Mouse (Mus musculus): ENCODE data around the gene Fzr1.
A peak's percentile ranks its signal among the peaks of the same experiment; 100 is the strongest.

The Fzr1 gene

DNA sequence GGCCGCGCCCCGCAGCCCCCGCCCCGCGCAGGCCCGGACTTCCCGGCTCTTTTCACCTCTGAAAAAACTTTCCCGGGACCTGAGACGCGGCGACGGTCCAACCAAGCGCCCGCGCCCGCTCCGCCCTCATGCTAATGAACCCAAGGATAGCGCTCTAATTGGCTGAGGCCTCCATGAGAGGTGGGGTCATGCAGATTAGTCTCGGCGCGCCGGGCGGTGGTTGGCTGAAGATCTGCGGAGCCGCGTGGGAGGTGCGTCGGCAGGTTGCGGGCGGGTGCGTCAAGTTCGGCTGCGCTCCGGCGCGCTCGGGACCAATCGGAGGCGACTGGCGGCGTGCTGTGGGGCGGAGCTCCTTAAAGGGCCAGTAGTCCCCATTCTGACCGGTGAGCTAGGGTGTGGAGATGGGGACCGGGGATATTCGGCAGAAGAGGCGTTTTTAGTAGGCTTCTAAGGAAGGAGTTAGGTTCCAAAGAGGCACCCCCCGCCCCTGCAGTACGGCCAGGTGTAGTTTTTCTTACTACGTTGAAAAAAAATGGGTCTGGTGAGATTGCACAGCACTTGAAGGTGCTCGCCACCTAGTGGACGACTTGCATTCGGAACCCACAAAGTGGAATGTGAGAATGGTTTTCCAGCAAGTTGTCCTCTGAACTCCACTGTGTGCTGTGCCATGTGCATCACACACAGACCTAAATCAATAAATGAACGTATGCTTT is 27.8 kb downstream of the Fzr1 start, which contains the start of gene Hmg20b:
Gene Hmg20b, minus strand, starts transcription at position 130 of the 713 bp plus-strand sequence.
- DNase-seq = peak; percentile 99

DNA sequence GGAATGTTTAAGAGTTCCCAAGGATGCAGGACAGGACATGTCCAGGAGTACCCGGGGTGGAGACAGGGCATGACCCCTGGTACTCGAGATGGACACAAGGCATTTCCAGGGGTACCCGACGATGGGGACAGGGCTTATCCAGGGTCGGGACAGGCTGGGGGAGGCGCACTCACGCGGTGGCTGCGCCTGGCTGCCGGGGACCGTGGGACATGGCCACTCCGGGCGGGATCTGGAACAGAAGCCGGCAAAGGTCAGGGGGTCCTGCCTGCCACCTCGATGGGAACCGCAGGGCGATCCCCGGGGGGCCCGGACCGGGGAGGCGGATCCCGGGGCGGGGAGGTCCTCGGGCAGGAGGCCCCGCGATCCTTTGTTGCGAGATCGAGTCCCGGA is 28.4 kb downstream of the Fzr1 start:
- no peak for DNase-seq

DNA sequence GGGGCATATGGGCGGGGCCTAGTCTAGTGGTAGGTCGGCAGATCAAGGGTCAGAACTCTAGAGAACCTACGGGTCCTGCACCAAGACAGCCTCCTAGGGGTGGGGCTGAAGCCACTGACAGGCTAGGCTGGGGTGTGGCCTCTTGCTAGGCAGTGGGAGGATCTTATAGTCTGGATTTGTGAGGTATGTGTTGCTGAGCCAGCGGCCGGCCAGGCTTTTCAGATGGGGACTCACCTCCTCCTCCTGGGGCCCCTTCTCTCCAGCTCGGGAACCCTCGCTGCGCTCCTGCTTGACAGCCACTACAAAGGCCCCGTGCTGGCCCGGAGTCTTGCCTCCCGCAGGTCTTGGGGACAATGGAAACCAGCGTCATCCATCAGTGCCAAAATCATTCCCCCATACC is 29.2 kb downstream of the Fzr1 start:
- peak; percentile 63 for DNase-seq

DNA sequence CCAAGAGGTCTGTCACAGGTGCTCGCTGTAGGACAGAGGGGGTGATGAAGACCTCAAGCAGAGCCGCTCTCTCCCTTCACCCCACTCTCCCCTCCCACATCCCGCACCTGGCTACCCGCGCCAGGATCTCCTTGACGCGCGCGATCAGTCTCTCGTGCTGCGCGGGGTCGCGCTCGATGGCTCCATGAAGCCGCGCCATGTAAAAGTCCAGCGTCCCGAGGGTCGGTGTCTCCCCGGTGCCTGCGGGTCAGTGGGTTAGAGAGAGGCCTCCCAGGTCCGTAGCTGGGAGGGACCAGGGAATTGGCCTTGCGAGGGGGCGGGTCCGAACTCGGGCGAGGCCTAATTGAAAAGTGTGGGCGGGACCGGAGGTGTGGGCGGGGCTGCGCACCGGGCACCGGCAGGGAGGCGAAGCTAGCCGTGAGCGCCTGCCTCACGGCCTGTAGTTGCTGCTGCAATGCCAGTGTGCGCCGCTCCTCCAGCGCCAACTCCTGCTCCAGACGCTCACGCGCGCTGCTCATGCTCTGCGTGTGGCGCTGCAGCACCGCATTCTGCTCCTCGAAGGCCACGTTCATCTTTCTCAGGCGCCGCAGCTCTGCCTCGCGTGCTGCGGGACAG is 31.8 kb downstream of the Fzr1 start:
- DNase-seq = peak; percentile 80

DNA sequence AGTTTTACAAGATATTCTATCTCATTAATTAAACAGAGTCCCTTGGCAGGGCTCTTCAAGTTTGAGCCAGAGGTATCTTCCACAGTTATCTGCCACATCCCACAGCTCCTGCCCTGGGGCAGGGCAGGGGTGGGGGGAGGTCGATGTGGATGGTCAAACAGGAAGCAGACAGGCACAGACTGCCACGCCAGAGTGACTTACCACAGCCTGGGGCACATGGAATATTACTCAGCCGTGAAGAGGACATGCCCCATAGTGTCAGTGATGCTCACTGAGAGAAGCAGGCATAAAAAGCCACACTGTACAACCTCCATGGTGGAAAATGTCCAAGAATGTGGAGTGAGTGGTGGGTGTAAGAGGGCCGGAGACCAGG is 33.2 kb downstream of the Fzr1 start:
- no peak for DNase-seq

DNA sequence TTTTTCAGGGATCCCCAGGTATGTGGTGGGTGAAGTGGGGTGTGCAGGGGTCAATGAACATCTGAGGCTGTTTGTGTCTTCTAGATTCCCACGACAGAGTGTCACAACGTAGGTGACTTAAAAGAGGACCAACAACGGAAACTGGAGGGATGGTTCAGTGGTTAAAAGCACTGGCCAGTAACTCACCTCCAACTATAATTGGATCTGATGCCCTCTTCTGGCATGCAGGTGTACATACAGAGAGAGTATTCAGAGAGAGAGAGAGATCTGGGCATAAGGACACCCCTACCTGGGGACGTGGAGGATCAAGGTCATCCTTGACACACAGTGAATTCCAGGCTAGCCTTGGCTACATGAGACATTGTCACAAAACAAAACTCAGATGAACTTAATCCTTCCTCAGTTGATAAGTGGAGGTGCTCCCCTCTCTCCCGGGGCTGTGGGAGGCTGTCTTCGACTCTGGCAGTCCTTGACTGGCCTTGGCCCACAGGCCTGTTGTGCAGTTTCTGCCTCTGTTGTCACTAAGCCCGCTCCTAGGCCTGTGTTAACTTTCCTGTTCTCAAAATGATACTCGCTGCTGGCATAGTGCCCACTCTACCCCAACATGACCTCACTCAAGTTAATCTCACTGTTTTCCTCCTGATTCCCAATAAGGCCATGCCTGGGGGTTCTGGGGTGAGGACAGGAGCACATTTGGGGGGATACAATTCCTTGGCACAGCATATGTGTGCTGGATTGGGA is 33.7 kb downstream of the Fzr1 start:
- no peak for DNase-seq

DNA sequence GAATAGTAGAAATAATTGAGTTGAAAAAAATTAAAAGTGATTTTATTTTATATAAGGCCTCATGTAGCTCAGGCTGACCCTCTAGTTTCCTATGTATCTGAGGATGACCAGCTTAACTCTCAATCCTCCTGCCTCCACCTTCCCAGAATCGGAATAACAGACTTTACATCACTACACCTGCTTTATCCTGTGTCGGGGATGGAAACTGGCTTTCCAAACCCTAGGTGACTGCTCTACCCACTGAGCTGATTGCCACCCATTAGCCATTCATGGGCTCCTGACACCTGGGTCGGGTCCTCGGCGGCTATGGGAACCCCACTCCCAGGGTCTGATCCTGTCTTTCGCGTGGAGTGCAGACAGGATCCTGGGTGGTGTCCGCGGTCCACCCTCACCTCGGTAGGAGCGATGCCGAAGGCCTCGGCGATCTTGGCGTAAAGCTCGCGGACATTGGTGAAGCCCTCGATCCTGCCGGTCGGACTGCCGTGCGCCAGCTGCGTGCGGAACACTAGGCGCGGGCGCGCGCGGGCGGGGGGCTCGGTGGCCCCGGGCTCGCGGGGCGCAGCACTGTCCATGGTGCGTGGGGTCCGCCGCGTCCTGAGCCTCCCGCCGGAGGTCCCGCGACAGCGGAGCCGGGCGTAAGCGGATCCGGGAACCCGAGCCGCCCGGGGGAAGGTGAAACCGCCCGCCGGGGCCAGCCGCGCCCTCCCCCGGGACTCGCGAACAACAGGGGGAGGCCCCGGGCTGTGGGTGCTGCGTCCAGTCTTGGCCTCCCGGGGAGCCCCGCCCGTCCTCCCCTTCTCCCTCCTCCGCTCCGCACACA is 35.4 kb downstream of the Fzr1 start, which contains the start of gene Gipc3:
Gene Gipc3, minus strand, starts transcription at position 581 of the 820 bp plus-strand sequence.
- DNase-seq = no peak

DNA sequence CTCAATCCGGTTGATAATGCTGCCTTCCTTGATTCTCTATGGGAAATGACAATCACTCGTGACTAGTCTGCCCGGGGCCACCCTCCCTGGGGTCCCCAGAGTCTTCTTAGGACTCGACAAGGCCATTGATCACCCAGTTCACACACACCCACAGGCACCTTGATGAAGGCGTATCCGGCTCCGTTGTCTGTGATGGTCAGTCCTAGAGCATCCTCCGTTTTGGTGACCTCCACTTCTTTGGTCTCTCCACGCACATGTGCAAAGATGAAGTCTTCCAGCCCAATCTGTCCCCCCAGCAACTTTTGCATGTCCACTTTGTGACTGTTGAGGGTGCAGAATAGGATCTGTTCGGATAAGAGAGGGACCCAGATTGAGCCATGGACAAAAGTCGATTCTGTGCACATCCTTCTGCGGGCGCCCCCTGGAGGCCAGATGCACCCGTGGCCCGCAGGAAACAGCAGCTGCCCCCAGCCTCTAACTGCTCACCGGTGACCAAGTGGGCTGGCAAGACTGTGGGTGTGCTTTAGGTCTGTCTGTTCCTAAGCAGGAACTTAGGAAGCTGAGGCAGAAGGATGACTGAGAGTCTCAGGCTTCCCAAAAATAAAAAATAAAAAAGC is 36.9 kb downstream of the Fzr1 start:
- DNase-seq = peak; percentile 81

DNA sequence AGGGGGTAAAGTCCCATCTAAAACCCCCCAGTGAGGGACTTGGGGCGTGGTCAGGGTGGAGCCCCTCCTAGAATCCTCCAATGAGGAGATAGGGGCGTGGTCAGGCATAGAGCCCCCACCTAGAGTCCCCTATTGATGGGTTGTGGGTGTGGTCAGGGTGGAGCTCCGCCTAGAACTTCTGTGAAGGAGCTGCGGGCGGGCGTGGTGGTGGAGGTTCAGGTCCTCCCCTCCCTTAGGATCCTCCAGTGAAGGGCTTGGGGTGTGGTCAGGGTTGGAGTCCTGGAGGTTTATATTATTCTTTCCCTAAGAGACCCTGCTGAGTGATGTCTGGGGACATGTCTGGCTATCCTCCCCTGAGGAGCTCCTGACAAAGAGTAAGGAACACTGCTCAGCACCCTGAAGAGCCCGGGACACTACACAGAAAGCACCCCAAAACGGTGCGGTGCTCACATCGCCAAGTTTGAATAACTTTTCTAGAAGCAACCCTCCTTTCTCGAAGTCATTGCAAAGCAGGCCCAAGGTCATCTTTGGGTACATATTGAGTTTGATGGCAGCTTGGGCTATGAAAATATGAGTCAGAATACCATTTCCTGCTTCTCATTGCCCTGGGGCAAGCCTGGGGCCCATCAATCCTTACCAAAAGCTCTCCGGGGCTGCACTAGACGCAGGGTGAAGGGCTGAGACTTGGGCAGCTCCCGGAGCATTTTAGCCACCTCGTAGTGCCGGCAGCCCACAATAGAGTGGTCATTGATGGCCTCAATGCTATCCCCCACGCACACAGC is 37.6 kb downstream of the Fzr1 start:
- DNase-seq = no peak

DNA sequence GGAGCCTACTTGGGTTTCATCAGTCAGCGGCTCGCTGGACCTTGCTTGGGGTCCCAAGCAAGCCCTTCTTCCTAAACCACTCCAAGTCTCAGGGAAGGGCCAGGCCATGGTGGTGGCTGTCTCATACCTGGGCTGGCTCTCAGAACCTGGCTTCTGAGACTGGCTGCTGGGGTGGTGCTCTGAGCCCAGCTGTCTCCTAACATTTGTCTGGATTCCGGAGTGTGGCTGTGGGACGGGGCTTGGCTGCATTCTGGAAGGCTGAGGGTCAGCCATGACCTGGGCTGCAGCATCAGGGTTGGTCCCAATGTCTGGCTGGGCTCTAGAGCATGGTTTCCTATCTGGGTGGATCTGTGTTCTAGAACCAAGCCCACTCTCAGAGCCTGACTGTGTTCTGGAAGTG is 41.8 kb downstream of the Fzr1 start:
- DNase-seq = no peak

DNA sequence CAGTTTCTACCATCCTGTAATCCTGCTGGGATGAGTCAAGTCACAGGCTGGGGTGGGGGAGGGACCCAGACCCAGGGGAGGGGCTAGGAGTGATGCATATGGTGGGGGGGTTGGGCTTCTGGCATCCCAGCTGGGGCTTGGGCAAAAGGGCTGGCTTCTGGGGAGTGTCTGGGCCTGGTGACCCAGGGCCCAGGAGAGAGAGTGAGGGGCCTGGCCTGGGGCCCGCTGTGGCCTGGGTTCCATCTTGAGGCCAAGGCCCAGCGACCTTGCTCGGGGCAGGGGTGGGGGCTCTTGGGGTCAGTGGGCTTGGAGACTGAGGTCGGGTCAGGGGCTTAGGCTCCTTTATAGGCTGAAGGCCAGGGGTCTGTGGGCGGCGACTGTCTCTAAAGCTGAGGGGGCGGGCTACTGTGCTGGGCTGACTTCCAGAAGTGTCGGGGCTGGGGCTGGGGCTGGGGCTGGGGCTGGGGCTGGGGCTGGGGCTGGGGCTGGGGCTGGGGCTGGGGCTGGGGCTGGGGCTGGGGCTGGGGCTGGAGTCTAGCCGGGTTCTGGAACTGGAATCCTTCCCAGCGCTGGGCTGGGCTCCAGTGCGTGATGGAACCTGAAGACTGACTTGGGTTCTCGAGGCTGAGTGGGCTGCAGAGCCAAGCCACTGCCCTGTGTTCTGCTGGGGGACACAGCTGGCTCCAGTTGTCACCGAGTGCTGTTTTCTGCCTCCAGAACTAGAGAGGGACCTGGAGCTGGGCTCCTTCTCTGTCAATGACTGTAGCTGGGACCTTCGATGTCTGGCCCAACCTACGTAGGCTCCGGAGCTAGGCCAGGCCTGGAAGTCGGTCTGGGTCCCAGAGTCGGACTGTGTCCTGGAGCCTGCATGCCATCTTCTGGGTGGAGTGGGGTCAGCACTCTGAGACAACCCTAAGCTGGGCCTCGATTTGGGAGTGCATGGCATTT is 42.6 kb downstream of the Fzr1 start:
- DNase-seq = no peak

DNA sequence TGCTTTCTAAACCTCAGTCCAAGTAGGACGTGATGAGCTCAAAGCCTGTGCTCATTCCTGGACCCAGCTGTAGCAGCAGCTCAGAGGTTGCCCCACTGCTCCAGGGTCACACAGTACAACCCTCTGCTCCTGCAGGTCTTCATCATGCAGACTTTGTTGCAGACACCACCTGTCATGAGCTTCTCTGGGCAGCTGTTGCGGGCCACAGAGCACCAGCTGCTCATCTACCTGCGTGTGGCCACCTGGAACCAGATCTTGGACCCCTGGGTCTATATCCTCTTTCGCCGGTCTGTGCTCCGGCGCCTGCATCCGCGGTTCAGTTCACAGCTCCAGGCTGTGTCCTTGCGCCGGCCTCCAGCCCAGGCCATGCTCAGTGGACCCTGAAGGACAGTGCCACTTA is 44.0 kb downstream of the Fzr1 start:
- no peak for DNase-seq

DNA sequence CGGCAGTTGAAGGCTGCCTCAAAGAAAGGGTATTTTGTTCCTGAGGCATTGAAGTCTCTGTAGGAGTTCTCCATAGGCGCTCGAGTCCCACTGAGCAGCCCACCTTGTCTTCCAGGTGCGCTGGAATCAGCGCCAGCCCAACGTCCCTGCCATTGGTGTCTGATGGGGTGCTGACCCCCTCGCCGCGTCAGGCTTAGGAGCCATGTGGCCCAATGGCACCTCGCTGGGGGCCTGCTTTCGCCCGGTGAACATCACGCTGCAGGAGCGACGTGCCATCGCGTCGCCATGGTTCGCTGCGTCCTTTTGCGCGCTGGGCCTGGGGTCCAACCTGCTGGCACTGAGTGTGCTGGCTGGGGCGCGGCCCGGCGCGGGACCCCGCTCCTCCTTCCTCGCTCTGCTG is 46.0 kb downstream of the Fzr1 start:
- DNase-seq = no peak

DNA sequence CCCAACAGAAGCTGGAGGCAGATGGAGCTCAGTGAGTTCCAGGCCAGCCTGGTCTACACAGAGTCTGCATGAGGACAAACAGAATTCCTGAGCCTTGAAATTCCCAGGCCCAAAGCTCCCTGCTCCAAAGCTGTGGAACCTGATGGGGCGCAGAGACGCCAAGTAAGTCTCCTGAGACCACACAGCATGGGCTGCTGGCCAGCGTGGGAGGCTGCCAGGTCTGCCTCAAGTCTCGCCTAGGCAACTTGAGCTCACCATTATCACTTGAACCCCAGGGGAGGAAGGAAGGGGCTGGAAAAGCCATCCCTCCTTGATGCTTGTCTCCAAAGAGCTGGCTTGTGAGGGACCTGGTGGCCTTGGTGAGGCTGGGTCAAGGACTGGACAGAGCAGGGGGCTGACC is 48.3 kb downstream of the Fzr1 start:
- DNase-seq = peak; percentile 39

DNA sequence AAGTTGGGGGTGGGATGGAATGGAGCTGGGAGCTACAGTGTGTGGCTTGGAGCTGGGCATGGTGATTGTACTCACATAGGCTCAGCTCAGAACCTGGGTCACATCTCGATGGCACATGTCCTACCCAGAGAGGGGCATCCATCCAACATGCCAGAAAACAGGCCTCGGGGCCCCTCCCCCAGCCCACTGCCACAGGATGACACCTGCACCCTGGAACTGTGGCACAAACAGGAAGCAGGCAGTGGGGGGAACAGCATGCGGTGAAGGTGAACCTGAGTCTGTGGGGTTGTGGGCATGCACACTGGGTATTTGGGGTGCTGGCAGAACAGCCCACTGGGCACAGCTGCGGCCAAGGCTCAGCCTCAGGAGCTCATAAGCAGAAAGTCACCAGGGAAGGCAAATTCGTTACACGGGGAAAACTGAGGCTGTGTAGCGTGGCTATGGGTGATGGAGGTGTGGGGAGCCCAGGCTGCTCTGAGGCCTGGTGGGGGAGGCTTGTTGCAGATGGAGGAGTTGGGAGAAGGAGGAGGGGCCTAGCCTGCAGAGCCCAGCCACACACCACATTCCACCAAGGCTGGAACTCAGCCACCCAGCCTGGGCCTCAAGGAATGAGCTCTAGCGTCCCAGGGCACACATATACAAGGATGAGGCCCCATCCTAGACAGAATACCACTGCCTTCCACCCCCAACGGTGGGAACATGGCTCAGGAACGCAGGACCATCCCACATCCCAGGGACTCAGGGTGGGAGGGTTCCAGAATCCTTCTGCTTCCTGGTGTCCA is 48.9 kb downstream of the Fzr1 start:
- no peak for DNase-seq

DNA sequence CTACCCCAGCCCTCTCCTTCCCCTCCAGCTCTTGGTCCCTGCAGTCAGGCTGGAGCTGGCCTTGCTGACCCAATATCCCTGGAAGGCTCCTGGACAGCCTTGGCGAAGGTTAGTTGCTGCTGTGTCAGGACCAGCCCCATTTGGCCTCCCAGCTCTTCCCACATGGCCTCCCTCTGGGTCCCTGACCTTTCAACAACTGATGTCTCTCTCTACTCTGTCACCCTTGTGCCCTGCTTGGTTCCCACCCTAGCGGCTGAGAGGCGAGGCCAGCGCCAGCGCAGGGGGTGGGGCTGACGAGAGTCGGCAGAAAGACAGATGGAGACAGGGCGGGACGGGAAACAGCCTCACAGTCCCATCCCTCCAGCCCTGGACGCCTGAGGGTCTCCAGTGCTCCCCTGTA is 49.9 kb downstream of the Fzr1 start, which contains the start of gene Tbxa2r:
Gene Tbxa2r, plus strand, starts transcription at position 346 of the 400 bp plus-strand sequence.
- peak; percentile 56 for DNase-seq

DNA sequence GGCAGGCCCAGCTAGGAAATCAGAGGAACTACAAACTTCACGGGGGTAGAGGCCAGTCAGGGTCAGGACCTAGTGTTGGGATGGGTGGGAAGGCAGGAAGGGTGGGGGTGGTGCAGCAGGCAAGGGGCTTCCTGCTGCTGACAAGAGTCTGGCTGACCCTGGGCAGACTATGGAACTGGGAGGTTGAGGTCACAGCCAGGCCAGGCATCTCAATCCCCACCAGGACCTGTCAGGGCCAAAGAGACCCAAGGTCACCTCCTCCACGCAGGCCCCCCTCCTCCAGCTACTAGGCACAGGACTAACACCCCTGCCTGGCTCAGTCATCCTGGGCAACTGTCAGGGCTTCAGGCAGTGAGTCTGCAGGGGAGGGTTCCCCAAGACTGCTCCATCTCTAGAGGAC is 50.4 kb downstream of the Fzr1 start:
- peak; percentile 35 for DNase-seq

DNA sequence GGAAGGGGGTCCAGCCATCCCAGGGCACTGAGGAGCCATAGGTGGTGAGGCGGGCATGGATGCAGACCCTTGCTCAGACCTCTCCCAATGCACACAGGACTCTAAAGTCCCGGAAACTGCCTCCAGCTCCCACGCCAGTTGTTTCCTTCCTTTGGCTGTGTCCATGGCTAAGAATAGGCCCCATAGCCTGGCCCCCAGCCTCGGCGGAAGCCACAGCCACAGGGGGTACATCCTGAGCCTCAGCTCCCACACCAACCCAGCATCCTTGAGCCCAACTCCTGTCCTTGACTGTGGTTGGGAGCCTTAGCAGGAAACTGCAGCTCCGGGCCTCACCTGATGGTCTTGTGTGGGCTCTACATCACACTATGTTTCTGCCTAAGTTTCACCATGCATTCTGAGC is 51.5 kb downstream of the Fzr1 start:
- peak; percentile 52 for DNase-seq

DNA sequence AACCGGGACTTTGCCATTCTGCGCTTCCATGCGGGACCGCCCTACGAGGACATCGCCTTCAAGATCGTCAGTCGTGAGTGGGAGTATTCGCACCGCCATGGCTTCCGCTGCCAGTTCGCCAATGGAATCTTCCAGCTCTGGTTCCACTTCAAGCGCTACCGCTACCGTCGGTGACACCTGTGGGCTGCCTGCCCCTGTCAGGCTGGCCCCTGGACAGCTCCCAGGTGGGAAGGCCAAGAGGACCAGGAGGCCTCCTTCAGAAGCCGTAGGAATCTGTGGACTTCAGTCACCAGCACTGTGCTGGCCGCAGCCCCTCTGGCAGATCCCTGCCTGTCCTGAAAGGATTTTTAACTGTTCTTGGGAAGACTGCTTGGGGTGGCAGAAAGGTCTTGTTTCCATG is 52.5 kb downstream of the Fzr1 start:
- DNase-seq = no peak

DNA sequence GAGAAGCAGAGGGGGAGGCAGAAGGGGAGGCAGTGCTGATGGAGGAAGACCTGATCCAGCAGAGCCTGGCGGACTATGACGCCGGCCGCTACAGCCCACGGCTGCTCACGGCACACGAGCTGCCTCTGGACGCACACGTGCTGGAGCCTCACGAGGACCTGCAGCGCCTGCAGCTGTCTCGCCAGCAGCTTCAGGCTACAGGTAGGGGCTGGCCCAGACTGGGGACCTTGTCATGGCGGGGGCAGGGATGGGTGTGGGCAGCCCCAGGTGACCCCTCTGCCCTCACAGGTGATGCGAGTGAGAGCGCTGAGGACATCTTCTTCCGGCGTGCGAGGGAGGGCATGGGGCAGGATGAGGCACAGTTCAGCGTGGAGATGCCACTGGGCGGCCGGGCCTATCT is 53.1 kb downstream of the Fzr1 start:
- no peak for DNase-seq

Measured in kidney, adult 18-20 months (tissue).